Mouse (Mus musculus) kidney, adult 2 months (tissue): ENCODE measurements around the gene P2rx1.

ENCODE experiments used
- CTCF ChIP-seq: fragments of 200-500 bp; conservative IDR thresholded peaks from 2 replicates; pipeline ENCODE4 v1.5.1; 2011; ENCODE audit warnings: low read depth, mild to moderate bottlenecking, control low read depth, low read length, moderate library complexity, mixed read lengths; ENCODE audit not compliant: insufficient read depth, insufficient read length
- POLR2A ChIP-seq: fragments of 200-500 bp; IDR thresholded peaks from one replicate; pipeline ENCODE4 v1.6.1; 2011; ENCODE audit warnings: low read depth, low read length, control low read depth

DNA sequence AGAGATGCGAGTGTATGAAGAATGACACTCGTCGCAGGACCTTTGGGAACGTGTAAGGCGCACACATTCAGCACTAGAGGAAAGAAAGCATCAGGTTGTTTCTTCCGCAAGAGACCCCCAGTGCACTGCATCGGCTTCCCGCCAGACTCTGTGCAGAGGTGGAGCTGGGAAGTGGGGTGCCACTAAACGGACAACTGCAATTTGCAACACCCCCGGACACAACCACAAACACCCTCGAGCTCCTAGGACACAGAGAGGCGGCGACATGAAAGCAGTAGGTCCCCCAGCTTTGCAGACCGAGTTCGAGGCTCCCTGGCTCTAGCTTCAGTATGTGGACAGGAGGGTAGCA lies 38.2 kb upstream of the P2rx1 start:
- TF ChIP-seq CTCF (no peak), POLR2A (no peak)
